Mouse (Mus musculus): ENCODE measurements at regions not wholly inside any gene's neighbourhood (a gene's known extent, or its start where the extent isn't known, plus 50 kb on each side); places are given as distances from the start of the nearest gene placed in this dataset.

- no peaks in the 10 kb centered on the region for H3K9me3 ChIP-seq
- 58% methylated on average over 5 of the region's 5 CpGs for WGBS
- peak; percentile 48; the same call in 1 of the 2 replicates for ATAC-seq (ENCODE audit: low FRiP score, low read depth)
Measured at GRCm38 (mm10) chr2:174899940-174900670, 109.9 kb upstream of the Gm14444 start.

DNA sequence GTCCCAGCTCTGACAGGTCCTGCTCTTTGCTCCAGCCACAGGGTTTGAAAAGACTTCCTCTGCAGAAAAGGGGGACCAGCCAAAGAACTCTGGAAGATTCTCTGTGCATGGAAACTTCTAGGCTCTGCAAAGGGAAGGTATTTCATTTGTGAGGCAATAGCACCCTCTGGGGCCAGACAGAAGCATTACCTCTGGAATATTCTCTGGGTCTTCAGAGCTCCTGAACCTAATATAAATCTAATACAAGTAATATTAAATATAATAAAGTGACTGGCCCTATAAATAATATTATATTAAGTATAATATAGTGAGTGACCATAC is 109.4 kb upstream of the Gm14444 start:
- Histone ChIP-seq H3K9ac (no peak overlapping the region), H3K36me3 (no peaks in the 10 kb centered on the region), H3K4me2 (replicated peaks) (no peak overlapping the region), H3K27me3 (no peaks in the 10 kb centered on the region), H3K4me1 (peaks cover 14% of the 10 kb centered on the region), H3K4me3 (no peak overlapping the region), H3K9me3 (no peaks in the 10 kb centered on the region), H3K27ac (peak overlapping the region; percentile 76)
- ATAC-seq (ENCODE audit: low FRiP score, low read depth): peak; percentile 54

More at GRCm38 (mm10) chr2:174899940-174900670, 109.9 kb upstream of the Gm14444 start:
- Histone ChIP-seq H3K27ac (peak overlapping the region; percentile 76), H3K4me3 (no peak overlapping the region), H3K4me2 (replicated peaks) (no peak overlapping the region), H3K36me3 (no peaks in the 10 kb centered on the region), H3K4me1 (peaks cover 14% of the 10 kb centered on the region), H3K9ac (no peak overlapping the region; the same call in 1 of the 2 replicates), H3K27me3 (no peaks in the 10 kb centered on the region)

DNA sequence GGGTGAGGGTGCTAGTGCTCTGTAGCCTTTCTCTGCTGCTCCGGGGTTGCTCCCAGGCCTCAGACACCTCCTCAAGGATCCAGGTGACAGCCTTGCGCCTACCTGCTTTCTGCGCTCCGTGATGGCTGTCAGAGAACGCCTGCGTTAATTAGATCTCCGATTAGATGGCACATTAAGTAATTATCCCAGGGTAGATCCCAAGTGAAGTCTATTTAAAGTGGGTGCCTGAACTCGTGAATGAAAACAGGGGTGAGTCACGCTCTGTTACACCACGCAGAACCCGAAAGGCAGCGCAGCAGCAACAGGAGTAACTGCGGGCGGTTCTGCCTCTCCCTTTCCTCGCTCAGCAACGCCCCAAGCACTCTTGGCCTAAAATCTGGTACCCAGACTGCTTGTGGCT is 108.2 kb upstream of the Gm14444 start:
- WGBS: 90% methylated on average over 16 of the region's 16 CpGs
- Histone ChIP-seq H3K4me2 (replicated peaks) (no peak overlapping the region), H3K9me3 (no peaks in the 10 kb centered on the region), H3K36me3 (no peaks in the 10 kb centered on the region), H3K4me3 (no peak overlapping the region), H3K9ac (no peak overlapping the region), H3K27me3 (no peaks in the 10 kb centered on the region), H3K27ac (no peak overlapping the region), H3K4me1 (peaks cover 14% of the 10 kb centered on the region)
- ATAC-seq (ENCODE audit: low FRiP score, low read depth): no peak

DNA sequence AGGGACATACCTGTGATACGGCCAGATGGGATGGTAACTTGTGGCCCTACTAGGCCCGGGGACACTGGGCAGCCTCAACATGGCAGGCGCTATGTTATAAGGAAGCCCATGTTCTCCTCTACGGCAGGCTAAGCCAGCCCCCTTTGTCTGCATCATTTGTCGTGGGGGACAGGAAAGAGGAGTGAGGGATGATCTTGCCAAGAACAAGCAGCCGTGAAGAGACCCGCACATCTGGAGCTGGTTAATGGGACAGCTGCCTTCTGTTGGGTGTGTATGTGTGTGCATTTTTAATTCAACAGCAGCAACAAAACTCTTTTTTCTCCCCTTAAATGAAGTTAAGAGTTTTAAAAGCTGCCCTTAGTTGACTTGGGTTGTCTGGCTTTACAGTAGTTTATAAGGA is 106.4 kb upstream of the Gm14444 start:
- no peak for ATAC-seq (ENCODE audit: low FRiP score, low read depth)
- no peak overlapping the region for H3K27ac ChIP-seq
- H3K4me1 ChIP-seq: peaks cover 14% of the 10 kb centered on the region
- no peaks in the 10 kb centered on the region for H3K36me3 ChIP-seq
- no peaks in the 10 kb centered on the region for H3K9me3 ChIP-seq
- 44% methylated on average over 7 of the region's 7 CpGs for WGBS
- 0 out of 2 replicates have a peak overlapping the region, but pooled peaks have one; percentile 19 for H3K9ac ChIP-seq
- no peak overlapping the region for H3K4me2 ChIP-seq (replicated peaks)
- H3K4me3 ChIP-seq: no peak overlapping the region
- H3K27me3 ChIP-seq: no peaks in the 10 kb centered on the region

DNA sequence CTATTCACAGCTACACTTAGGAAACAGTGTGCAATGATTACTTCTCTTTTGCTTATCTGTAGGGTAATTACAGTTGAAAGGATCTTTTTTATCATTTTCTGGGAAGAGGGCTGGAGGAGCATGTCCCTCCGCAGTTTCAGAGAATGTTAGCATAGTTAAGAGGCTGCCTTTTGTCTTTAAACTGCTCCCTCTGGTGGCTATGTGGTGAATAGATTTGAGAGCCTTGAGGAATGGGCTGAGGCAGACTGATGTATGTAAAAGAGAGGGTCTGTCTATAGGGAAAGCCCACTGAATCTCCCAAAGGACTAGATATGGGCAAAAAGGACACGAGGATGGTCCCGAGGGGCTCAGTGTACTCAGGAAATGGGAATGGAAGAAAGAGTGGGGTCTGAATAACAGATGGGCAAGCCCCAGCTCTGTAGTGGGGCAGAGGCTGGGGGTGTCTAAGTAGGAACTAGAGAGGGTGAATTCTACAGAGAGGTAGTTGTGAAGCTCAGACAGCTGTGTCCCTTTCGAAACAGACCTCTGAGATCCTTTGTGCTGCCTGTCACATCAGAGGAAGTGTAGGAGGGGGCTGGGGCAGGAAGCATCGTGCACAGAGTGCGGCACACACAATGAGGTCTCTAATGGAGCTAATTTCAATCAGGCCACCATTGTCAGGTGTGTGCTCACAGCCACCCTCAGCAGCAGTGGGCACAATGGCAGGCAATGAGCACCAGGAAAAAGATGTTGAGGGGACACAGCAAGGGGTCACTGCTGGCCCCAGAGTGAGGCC is 104.0 kb upstream of the Gm14444 start:
- H3K4me2 ChIP-seq (replicated peaks): no peak overlapping the region
- no peak overlapping the region for H3K27ac ChIP-seq
- no peak for ATAC-seq (ENCODE audit: low FRiP score, low read depth)
- H3K27me3 ChIP-seq: no peaks in the 10 kb centered on the region
- H3K4me3 ChIP-seq: no peak overlapping the region
- H3K9me3 ChIP-seq: no peaks in the 10 kb centered on the region
- no peaks in the 10 kb centered on the region for H3K36me3 ChIP-seq
- no peak overlapping the region for H3K9ac ChIP-seq
- H3K4me1 ChIP-seq: 0 out of 2 replicates have a peak, but pooled peaks cover 3% of the 10 kb centered on the region
- 52% methylated on average over 6 of the region's 6 CpGs for WGBS

- Histone ChIP-seq H3K4me3 (no peak overlapping the region), H3K36me3 (no peaks in the 10 kb centered on the region), H3K4me2 (replicated peaks) (peak overlapping the region; percentile 32), H3K4me1 (0 out of 2 replicates have a peak, but pooled peaks cover 12% of the 10 kb centered on the region), H3K27me3 (no peaks in the 10 kb centered on the region), H3K9me3 (no peaks in the 10 kb centered on the region), H3K9ac (no peak overlapping the region), H3K27ac (no peak overlapping the region)
- peak; percentile 74 for ATAC-seq (ENCODE audit: low FRiP score, low read depth)
- 26% methylated on average over 10 of the region's 10 CpGs for WGBS
Measured at GRCm38 (mm10) chr2:174917146-174917905, 92.7 kb upstream of the Gm14444 start.

- Histone ChIP-seq H3K27ac (0 out of 2 replicates have a peak overlapping the region, but pooled peaks have one; percentile 33), H3K9me3 (no peaks in the 10 kb centered on the region), H3K27me3 (no peaks in the 10 kb centered on the region), H3K9ac (no peak overlapping the region), H3K36me3 (no peaks in the 10 kb centered on the region), H3K4me1 (0 out of 2 replicates have a peak, but pooled peaks cover 12% of the 10 kb centered on the region), H3K4me2 (replicated peaks) (no peak overlapping the region), H3K4me3 (no peak overlapping the region)
- no peak for ATAC-seq (ENCODE audit: low FRiP score, low read depth)
- WGBS: 23% methylated on average over 5 of the region's 5 CpGs
Measured at GRCm38 (mm10) chr2:174917975-174918374, 92.1 kb upstream of the Gm14444 start.

- H3K4me3 ChIP-seq: no peak overlapping the region
Measured at GRCm38 (mm10) chr2:174922208-174922607, 87.8 kb upstream of the Gm14444 start.

DNA sequence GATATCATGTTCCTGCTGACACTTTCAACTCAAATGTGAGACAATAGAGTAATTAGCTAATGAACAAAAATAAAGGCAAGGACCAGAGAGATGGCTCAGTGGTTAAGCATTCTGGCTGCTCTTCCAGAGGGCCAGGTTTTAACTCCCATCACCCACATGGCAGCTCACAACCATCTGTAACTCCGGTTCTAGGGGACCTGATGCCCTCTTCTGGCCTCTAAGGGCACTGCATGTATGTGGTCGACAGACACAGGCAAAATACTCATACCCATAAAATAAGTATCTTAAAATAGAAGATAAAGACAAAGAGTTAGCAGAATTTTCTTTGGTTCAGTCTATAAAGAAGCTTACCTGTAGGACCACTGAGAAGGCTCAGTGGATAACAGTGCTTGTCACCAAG is 80.3 kb upstream of the Gm14444 start:
- Histone ChIP-seq H3K9ac (no peak overlapping the region), H3K4me2 (replicated peaks) (no peak overlapping the region), H3K27me3 (no peaks in the 10 kb centered on the region), H3K27ac (no peak overlapping the region), H3K4me1 (peaks cover 6% of the 10 kb centered on the region; the same call in 1 of the 2 replicates), H3K36me3 (no peaks in the 10 kb centered on the region), H3K4me3 (no peak overlapping the region), H3K9me3 (no peaks in the 10 kb centered on the region)
- 70% methylated on average over 2 of the region's 2 CpGs for WGBS
- no peak for ATAC-seq (ENCODE audit: low FRiP score, low read depth)

More at GRCm38 (mm10) chr2:174922208-174922607, 87.8 kb upstream of the Gm14444 start:
- Histone ChIP-seq H3K4me1 (0 out of 2 replicates have a peak, but pooled peaks cover 11% of the 10 kb centered on the region), H3K36me3 (no peaks in the 10 kb centered on the region), H3K4me2 (replicated peaks) (no peak overlapping the region), H3K27me3 (no peaks in the 10 kb centered on the region), H3K27ac (no peak overlapping the region), H3K9ac (no peak overlapping the region), H3K9me3 (no peaks in the 10 kb centered on the region)
- 87% methylated on average over 4 of the region's 4 CpGs for WGBS
- ATAC-seq (ENCODE audit: low FRiP score, low read depth): no peak

- Histone ChIP-seq H3K27me3 (no peaks in the 10 kb centered on the region), H3K9me3 (no peaks in the 10 kb centered on the region), H3K4me3 (no peak overlapping the region), H3K27ac (no peak overlapping the region), H3K4me2 (replicated peaks) (peak overlapping the region; percentile 7), H3K4me1 (peaks cover 6% of the 10 kb centered on the region; the same call in 1 of the 2 replicates), H3K9ac (no peak overlapping the region), H3K36me3 (no peaks in the 10 kb centered on the region)
- peak; percentile 64 for ATAC-seq (ENCODE audit: low FRiP score, low read depth)
- WGBS: 32% methylated on average over 20 of the region's 20 CpGs
Measured at GRCm38 (mm10) chr2:174932137-174933012, 77.7 kb upstream of the Gm14444 start.

- Histone ChIP-seq H3K9me3 (no peaks in the 10 kb centered on the region), H3K4me3 (no peak overlapping the region), H3K9ac (no peak overlapping the region), H3K4me1 (peaks cover 6% of the 10 kb centered on the region; the same call in 1 of the 2 replicates), H3K27ac (no peak overlapping the region), H3K4me2 (replicated peaks) (no peak overlapping the region; the same call in 1 of the 2 replicates), H3K36me3 (no peaks in the 10 kb centered on the region), H3K27me3 (no peaks in the 10 kb centered on the region)
- peak; percentile 49; the same call in 1 of the 2 replicates for ATAC-seq (ENCODE audit: low FRiP score, low read depth)
- WGBS: 15% methylated on average over 6 of the region's 6 CpGs
Measured at GRCm38 (mm10) chr2:174933013-174933353, 77.1 kb upstream of the Gm14444 start.
